Mouse (Mus musculus) thymus, adult 18-20 months (tissue): Measurements from ENCODE around the gene Fabp7.

ENCODE experiments used
- DNase-seq, 2 experiments: peaks; one replicate each; pipeline ENCODE4 v3.0.0; 2022; ENCODE audit warnings: mixed read lengths in 2 of 2

The Fabp7 gene

DNA sequence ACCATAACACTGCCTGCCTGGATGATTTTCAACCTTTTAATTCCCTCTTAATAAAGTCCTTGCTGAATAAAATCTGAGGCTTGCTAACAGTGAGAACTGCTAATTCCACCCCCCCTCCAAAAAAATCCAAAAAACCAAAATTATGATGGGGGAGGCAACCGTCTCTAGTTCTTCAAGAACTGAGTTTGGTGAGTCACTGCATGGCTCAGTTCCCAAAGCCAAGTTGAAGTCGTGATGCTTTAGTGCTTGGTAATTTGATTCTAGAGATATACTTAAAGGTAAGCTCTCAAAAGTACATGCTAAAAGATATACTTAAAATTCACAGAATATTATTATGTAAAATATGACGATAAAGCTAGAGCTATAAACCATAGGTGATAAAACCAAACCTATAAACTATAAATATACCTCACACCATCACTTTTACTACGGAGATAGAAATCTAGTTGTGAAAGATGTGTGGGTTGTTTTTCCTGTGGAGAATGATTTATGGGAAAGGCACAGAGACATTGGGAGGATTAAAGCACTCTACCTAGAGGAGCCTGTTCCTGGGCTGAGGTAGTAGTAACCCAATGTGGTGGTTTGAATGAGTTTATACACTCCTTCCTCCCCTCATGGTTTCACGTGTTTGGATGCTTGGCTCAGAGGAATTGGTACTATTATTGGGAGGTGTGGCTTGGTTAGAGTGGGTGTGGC is 27.6 kb downstream of the Fabp7 start:
- no peak for DNase-seq

DNA sequence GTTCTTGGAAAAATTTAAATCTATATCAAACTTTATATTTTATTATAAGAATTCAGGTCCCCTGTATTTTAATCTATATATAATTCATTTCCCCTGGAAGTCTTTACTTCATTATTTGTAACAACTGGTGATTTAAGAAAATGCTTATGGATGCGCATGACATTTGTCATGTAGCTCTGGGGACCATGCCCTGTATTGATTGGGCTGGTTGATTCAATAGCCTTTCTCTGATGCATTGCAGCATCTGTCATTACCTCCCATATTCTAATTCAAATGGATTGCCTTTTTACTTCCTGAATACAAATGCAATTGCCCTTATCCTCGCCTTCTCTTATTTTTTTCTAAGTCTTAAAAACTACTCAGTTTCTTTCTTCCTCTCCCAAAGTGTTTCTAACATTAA is 29.6 kb downstream of the Fabp7 start:
- no peak for DNase-seq

DNA sequence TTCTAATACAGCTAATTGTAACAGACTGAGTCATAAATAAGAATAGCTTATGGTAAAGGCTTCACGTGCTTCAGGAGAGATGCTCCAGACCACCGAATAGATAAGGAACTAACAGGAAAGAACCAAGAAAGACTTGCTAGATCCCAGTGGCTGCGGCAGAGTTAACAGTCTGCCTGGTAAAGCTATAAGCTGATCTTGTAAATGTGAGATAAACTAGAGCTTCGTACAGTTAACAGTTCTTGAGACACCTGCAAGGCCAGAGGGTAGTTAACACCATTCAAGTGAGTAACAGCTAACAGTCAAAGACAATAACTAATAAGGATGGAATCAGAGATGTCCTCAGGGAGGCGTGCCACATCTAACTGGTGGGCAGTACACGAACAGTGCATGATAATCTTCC is 31.2 kb downstream of the Fabp7 start:
- DNase-seq = no peak

DNA sequence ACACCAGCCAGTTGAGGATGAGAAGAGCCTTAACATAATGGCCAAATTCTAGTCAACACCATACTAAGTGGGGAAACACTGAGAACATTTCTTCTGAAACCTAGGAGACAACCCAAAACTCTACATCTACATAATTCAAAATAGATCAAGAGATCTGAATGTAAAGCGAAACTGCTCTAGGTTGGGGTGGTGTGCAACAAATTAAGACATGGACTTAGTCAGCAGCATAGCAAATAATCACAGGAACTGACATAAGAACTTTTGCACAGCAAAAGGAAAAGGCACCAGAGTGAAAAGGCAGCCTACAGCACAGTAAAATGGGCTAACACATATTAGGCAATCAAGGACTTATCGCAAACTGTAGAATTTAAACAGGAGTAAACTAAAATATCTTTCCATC is 34.5 kb downstream of the Fabp7 start:
- no peak for DNase-seq

DNA sequence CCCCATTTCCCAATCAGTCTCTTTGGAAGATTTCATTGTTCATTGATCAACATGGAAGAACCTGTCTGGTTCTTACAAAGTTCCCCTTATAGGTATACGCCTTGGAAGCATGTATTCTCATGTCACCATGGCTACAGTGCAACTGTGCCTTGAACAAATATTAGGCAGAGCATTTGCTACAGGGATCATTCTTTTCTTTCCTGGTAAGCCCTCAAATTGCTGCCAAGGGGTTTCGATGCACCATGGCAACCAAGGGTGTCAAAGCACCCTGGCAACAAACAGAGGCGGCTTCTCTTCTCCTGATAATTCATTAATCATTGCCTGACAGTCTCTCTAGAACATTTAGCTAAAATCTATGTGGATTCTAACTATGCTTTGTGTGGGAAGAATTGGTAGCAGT is 37.8 kb downstream of the Fabp7 start:
- DNase-seq = no peak

DNA sequence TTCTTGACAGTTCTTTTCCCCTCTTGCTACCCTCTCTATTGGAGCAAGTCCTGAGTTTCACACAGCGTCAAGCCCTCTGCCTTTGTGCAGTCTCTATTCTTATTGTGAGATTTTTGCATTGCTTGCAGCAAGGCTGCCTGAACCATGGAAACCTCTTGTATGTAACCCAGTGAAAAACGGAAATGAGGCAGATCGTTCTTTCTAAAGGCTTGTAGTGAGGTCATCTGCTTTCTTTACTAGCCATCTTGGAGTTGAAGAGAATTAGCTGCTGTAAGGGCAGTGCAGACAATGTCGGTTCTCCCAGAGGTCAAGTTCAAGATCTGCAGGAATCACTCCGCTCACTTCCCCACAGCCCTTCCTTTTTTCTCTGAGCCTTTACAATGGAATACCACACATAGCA is 44.0 kb downstream of the Fabp7 start:
- DNase-seq = no peak

DNA sequence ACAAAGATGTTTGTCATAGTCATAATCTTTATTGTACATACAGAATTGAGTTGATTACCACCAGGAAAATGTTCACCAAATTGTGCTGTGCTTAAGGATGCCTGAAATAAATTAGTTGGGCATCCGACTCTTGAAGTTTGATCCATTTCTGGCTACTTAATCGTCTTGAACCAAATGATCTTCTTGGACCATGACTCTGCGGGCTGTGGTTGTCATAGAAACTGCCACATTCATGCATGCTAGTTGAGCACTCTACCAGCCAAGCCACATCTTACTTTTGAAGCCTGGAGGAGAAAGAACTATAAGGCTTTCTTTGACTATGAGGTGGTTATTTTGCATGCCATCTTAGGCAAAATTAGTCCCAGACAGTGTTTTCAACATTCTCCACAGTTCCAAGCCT is 44.9 kb downstream of the Fabp7 start:
- DNase-seq = no peak

DNA sequence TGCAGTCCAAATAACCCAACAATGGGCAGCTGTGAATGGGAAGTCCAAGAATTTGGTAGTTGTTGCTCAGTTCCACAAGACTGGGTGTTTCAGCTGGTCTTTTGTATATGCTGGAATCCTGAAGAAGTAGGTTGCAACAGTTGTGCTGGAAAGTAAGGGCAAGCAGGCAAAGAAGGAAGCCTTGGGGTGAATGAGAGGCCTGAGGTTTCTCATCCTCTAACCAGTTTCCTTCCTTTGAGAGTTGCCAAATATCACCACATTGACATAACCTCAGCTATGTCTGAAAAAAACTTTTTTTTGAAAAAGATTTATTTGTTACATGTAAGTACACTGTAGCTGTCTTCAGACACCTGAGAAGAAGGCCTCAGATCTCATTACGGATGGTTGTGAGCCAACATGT is 50.4 kb downstream of the Fabp7 start:
- DNase-seq = no peak

DNA sequence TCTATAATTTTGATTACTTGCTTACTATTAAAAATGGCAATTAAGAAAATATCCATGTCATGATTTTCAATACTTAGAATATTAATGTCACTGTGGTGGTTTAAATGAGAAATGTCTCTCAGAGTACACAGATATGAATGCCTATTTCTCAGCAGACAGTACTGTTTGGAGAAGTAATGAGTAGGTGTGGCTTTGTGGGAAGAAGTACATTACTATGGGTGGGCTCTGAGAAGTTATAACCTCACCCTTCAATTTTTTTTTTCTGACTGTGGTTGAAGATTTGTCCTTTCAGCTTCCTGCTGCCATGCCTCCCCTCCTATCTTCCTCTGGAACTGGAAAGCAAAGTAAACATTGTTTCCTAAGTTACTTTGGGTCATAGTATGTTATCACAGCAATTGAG is 51.3 kb downstream of the Fabp7 start:
- no peak for DNase-seq
